Mouse (Mus musculus): Measurements from ENCODE around the gene Hnrnpu.

- no peak for TF ChIP-seq POLR2A (IDR thresholded peaks at IDR 0.05; ENCODE audit: low read depth, low read length)
- no peak for TF ChIP-seq CTCF (conservative IDR thresholded peaks at IDR 0.05; ENCODE audit: insufficient read depth, insufficient read length, low read depth, low read length)
Measured at GRCm38 (mm10) chr1:178329017-178329416, 8.6 kb downstream of the Hnrnpu start.
